Mouse (Mus musculus) ZHBTc4 (cell line): ENCODE results near the gene Lrrc74a.

Experiments used
- DNase-seq: peaks from one replicate; pipeline ENCODE4 v3.0.0-alpha.2; 2011; ENCODE audit warnings: low read depth, low spot score

Gene Lrrc74a

GRCm38 (mm10) chr12:86719961-86720639 lies 14.1 kb upstream of the Lrrc74a start:
- DNase-seq, result no peak

- no peak for DNase-seq
Observed at GRCm38 (mm10) chr12:86721453-86721852, 12.7 kb upstream of the Lrrc74a start.

- no peak for DNase-seq
Observed at GRCm38 (mm10) chr12:86724300-86724699, 9.9 kb upstream of the Lrrc74a start.

GRCm38 (mm10) chr12:86725706-86726105 lies 8.5 kb upstream of the Lrrc74a start:
- peak; percentile 25 for DNase-seq

GRCm38 (mm10) chr12:86726120-86726640 lies 8.0 kb upstream of the Lrrc74a start, which contains the start of gene Angel1:
Angel1 (minus strand) TSS chr12:86726460.
- DNase-seq, result peak; percentile 99

GRCm38 (mm10) chr12:86761036-86761435 lies 26.9 kb downstream of the Lrrc74a start:
- DNase-seq, result peak; percentile 71

- no peak for DNase-seq
Observed at GRCm38 (mm10) chr12:86764060-86764459, 29.9 kb downstream of the Lrrc74a start.

GRCm38 (mm10) chr12:86766467-86766866 lies 32.3 kb downstream of the Lrrc74a start:
- no peak for DNase-seq

GRCm38 (mm10) chr12:86767868-86768631 lies 33.9 kb downstream of the Lrrc74a start:
- DNase-seq, result peak; percentile 87

GRCm38 (mm10) chr12:86768986-86769580 lies 34.9 kb downstream of the Lrrc74a start:
- DNase-seq, result peak; percentile 85

GRCm38 (mm10) chr12:86769819-86770218 lies 35.6 kb downstream of the Lrrc74a start:
- no peak for DNase-seq

- no peak for DNase-seq
Observed at GRCm38 (mm10) chr12:86770261-86770670, 36.1 kb downstream of the Lrrc74a start.

GRCm38 (mm10) chr12:86770927-86771326 lies 36.8 kb downstream of the Lrrc74a start:
- peak; percentile 89 for DNase-seq

GRCm38 (mm10) chr12:86771823-86772427 lies 37.8 kb downstream of the Lrrc74a start:
- DNase-seq, result peak; percentile 98

- no peak for DNase-seq
Observed at GRCm38 (mm10) chr12:86772551-86772950, 38.4 kb downstream of the Lrrc74a start.

GRCm38 (mm10) chr12:86775561-86776280 lies 41.6 kb downstream of the Lrrc74a start:
- no peak for DNase-seq

GRCm38 (mm10) chr12:86776341-86776860 lies 42.2 kb downstream of the Lrrc74a start:
- no peak for DNase-seq

- no peak for DNase-seq
Observed at GRCm38 (mm10) chr12:86778531-86778930, 44.4 kb downstream of the Lrrc74a start.

GRCm38 (mm10) chr12:86779206-86779989 lies 45.2 kb downstream of the Lrrc74a start:
- DNase-seq, result peak; percentile 58

GRCm38 (mm10) chr12:86781654-86782202 lies 47.6 kb downstream of the Lrrc74a start:
- no peak for DNase-seq
